Mouse (Mus musculus) intestine, embryonic 14.5 days (tissue): Measurements from ENCODE around the gene Ddi2. TPM values are rescaled to one million over a fixed set of nuclear protein-coding genes. Genes with fewer than 3 reads are reported as not detected.
A peak's percentile ranks its signal among the peaks of the same experiment; 100 is the strongest.

Experiments
- ATAC-seq: fragments of 200-750 bp; cut with Nextera tagmentation; replicated peaks from 2 replicates; pipeline ENCODE4 v1.8.0; 2017; ENCODE audit warnings: low read depth, moderate number of reproducible peaks, moderate TSS enrichment, moderate library complexity; ENCODE audit not compliant: low FRiP score, low TSS enrichment
- DNase-seq: peaks from one replicate; pipeline ENCODE4 v3.0.0-alpha.2; 2018; ENCODE audit warnings: low spot score
- H3K27ac ChIP-seq: fragments of 300-500 bp; sonication (generic); 2 replicates; pipeline ENCODE4 v1.5.1; 2014; ENCODE audit warnings: low read depth, mild to moderate bottlenecking, control low read depth
- H3K27me3 ChIP-seq: fragments of 300-500 bp; sonication (generic); replicated peaks from 2 replicates; pipeline ENCODE4 v1.6.1; 2014; ENCODE audit warnings: low read length, control low read depth; ENCODE audit not compliant: control insufficient read depth, insufficient read depth
- H3K36me3 ChIP-seq: fragments of 300-500 bp; sonication (generic); 2 replicates; pipeline ENCODE4 v1.6.1; 2014; ENCODE audit warnings: low read length, control low read depth; ENCODE audit not compliant: control insufficient read depth, insufficient read depth
- H3K4me1 ChIP-seq: fragments of 300-500 bp; sonication (generic); replicated peaks from 2 replicates; pipeline ENCODE4 v1.6.1; 2014; ENCODE audit warnings: low read length, control low read depth, mixed read lengths; ENCODE audit not compliant: control insufficient read depth, insufficient read depth
- H3K4me2 ChIP-seq: fragments of 300-500 bp; sonication (generic); 2 replicates; pipeline ENCODE4 v1.6.1; 2014; ENCODE audit warnings: low read length
- H3K4me3 ChIP-seq: fragments of 300-500 bp; sonication (generic); 2 replicates; pipeline ENCODE4 v1.5.1; 2014; ENCODE audit warnings: low read depth, low read length, control low read depth, mixed read lengths
- H3K9ac ChIP-seq: fragments of 300-500 bp; sonication (generic); 2 replicates; pipeline ENCODE4 v1.6.1; 2014; ENCODE audit warnings: mild to moderate bottlenecking, low read length
- H3K9me3 ChIP-seq: fragments of 300-500 bp; sonication (generic); 2 replicates; pipeline ENCODE4 v1.6.1; 2016; ENCODE audit warnings: low read length, control low read depth; ENCODE audit not compliant: control insufficient read depth
- WGBS: fragments of 180-500 bp; shearing (Covaris S2); extraction: QIAGEN DNeasy Blood & Tissue Kit; methylation state at CpG from one replicate; pipeline ENCODE4 v1.1.7; 2014; 5-methylcytosine and 5-hydroxymethylcytosine counted together
- polyA plus RNA-seq: library from polyadenylated mRNA; unstranded; fragments of >200 nt; fragmentation: Nextera tagmentation; extraction: Ambion mirVana; gene quantifications from 2 replicates; pipeline ENCODE4 v1.2.1, GENCODE M21; 2014

Ddi2 gene
- polyA plus RNA-seq, 1 experiment from 2014 or later: 19.5 TPM

GRCm38 (mm10) chr4:141763476-141763875 lies 40.3 kb upstream of the Ddi2 start:
- H3K27ac ChIP-seq: no peak overlapping the region
- peaks cover 52% of the 10 kb centered on the region for H3K36me3 ChIP-seq
- H3K4me3 ChIP-seq: no peak overlapping the region
- no peaks in the 10 kb centered on the region for H3K9me3 ChIP-seq
- DNase-seq (no peak), ATAC-seq (no peak)
- no peak overlapping the region for H3K9ac ChIP-seq
- no peak overlapping the region for H3K4me2 ChIP-seq
- H3K27me3 ChIP-seq: no peaks in the 10 kb centered on the region
- H3K4me1 ChIP-seq: peaks cover 13% of the 10 kb centered on the region
- 90% methylated on average over 12 of the region's 12 CpGs for WGBS

GRCm38 (mm10) chr4:141762102-141762598 lies 38.9 kb upstream of the Ddi2 start:
- Histone ChIP-seq H3K4me1 (peaks cover 5% of the 10 kb centered on the region; the same call in 1 of the 2 replicates), H3K36me3 (peaks cover 39% of the 10 kb centered on the region), H3K9me3 (no peaks in the 10 kb centered on the region), H3K4me3 (no peak overlapping the region), H3K27ac (no peak overlapping the region), H3K4me2 (no peak overlapping the region), H3K9ac (no peak overlapping the region), H3K27me3 (no peaks in the 10 kb centered on the region)
- WGBS: 91% methylated on average over 13 of the region's 13 CpGs
- DNase-seq: no peak
- no peak for ATAC-seq

GRCm38 (mm10) chr4:141760942-141761341 lies 37.7 kb upstream of the Ddi2 start:
- H3K9ac ChIP-seq: no peak overlapping the region
- DNase-seq (no peak), ATAC-seq (no peak)
- WGBS: 80% methylated on average over 4 of the region's 4 CpGs
- peaks cover 38% of the 10 kb centered on the region for H3K36me3 ChIP-seq
- no peaks in the 10 kb centered on the region for H3K27me3 ChIP-seq
- no peak overlapping the region for H3K4me3 ChIP-seq
- H3K9me3 ChIP-seq: no peaks in the 10 kb centered on the region
- no peak overlapping the region for H3K27ac ChIP-seq
- H3K4me2 ChIP-seq: no peak overlapping the region
- no peaks in the 10 kb centered on the region for H3K4me1 ChIP-seq

GRCm38 (mm10) chr4:141758874-141759542 lies 35.8 kb upstream of the Ddi2 start:
- no peak overlapping the region for H3K27ac ChIP-seq
- H3K9ac ChIP-seq: no peak overlapping the region
- no peak overlapping the region for H3K4me2 ChIP-seq
- ATAC-seq: no peak
- WGBS: 70% methylated on average over 6 of the region's 6 CpGs
- no peaks in the 10 kb centered on the region for H3K4me1 ChIP-seq
- DNase-seq: no peak
- H3K27me3 ChIP-seq: no peaks in the 10 kb centered on the region
- no peak overlapping the region for H3K4me3 ChIP-seq
- H3K9me3 ChIP-seq: no peaks in the 10 kb centered on the region
- H3K36me3 ChIP-seq: peaks cover 25% of the 10 kb centered on the region

- 85% methylated on average over 3 of the region's 3 CpGs for WGBS
- no peaks in the 10 kb centered on the region for H3K27me3 ChIP-seq
- ATAC-seq (no peak), DNase-seq (no peak)
- H3K4me1 ChIP-seq: peaks cover under 1% of the 10 kb centered on the region; the same call in 1 of the 2 replicates
- no peak overlapping the region for H3K4me3 ChIP-seq
- H3K27ac ChIP-seq: no peak overlapping the region
- no peak overlapping the region for H3K9ac ChIP-seq
- H3K9me3 ChIP-seq: no peaks in the 10 kb centered on the region
- peaks cover 7% of the 10 kb centered on the region for H3K36me3 ChIP-seq
- no peak overlapping the region for H3K4me2 ChIP-seq
Measured at GRCm38 (mm10) chr4:141757124-141757523, 33.9 kb upstream of the Ddi2 start.

- DNase-seq: no peak
Measured at GRCm38 (mm10) chr4:141755375-141755930, 32.2 kb upstream of the Ddi2 start.

GRCm38 (mm10) chr4:141752076-141752421 lies 28.8 kb upstream of the Ddi2 start:
- H3K27ac ChIP-seq: no peak overlapping the region
- H3K4me2 ChIP-seq: no peak overlapping the region
- 6% methylated on average over 4 of the region's 4 CpGs for WGBS
- no peaks in the 10 kb centered on the region for H3K9me3 ChIP-seq
- no peak for DNase-seq
- no peak overlapping the region for H3K4me3 ChIP-seq
- H3K27me3 ChIP-seq: no peaks in the 10 kb centered on the region
- ATAC-seq: no peak
- peaks cover 7% of the 10 kb centered on the region; the same call in 1 of the 2 replicates for H3K4me1 ChIP-seq
- no peak overlapping the region for H3K9ac ChIP-seq
- H3K36me3 ChIP-seq: no peaks in the 10 kb centered on the region

More at GRCm38 (mm10) chr4:141755375-141755930, 32.2 kb upstream of the Ddi2 start:
- Histone ChIP-seq H3K9ac (no peak overlapping the region), H3K4me2 (no peak overlapping the region), H3K36me3 (no peaks in the 10 kb centered on the region), H3K27ac (no peak overlapping the region), H3K9me3 (no peaks in the 10 kb centered on the region), H3K4me1 (peaks cover 7% of the 10 kb centered on the region; the same call in 1 of the 2 replicates), H3K4me3 (no peak overlapping the region), H3K27me3 (no peaks in the 10 kb centered on the region)
- 88% methylated on average over 19 of the region's 19 CpGs for WGBS
- ATAC-seq: no peak

GRCm38 (mm10) chr4:141751419-141752075 lies 28.3 kb upstream of the Ddi2 start:
- Histone ChIP-seq H3K36me3 (no peaks in the 10 kb centered on the region), H3K4me1 (peaks cover 7% of the 10 kb centered on the region; the same call in 1 of the 2 replicates), H3K9me3 (no peaks in the 10 kb centered on the region), H3K4me3 (no peak overlapping the region), H3K27ac (no peak overlapping the region), H3K9ac (no peak overlapping the region), H3K27me3 (no peaks in the 10 kb centered on the region), H3K4me2 (no peak overlapping the region)
- WGBS: 43% methylated on average over 4 of the region's 4 CpGs
- ATAC-seq: 0 out of 2 replicates have a peak, but pooled peaks have one; percentile 29
- no peak for DNase-seq
